Mouse (Mus musculus): Measurements from ENCODE around the gene Jsrp1. TPM values are rescaled to one million over a fixed set of nuclear protein-coding genes. Genes with fewer than 3 reads are reported as not detected.

Gene Jsrp1
- polyA plus RNA-seq, 1 experiment, result not detected

DNA sequence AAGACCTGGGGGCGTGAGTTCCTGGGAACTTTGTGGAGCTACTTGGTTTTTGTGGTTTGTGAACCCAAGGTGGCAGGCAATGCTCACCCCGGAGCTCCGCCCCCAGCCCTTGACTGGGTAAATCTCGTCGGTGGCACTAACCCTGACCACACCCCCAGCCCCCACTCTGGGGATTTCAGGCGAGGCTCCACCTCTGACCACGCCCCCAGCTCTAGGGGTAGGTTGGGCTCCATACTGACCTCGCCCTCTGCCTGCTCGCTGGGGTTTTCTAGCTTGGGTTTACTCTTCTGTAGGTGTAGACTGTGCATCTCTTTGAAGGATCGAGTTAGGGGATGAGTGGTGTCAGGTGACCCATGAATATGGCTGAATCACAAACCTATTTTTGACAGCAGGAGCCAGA is 35.3 kb upstream of the Jsrp1 start:
- TF ChIP-seq GATA1 (IDR thresholded peaks at IDR 0.05; ENCODE audit: low read length), result no peak
- TF ChIP-seq TAL1 (IDR thresholded peaks at IDR 0.05; ENCODE audit: low read length), result no peak
- H3K9me3 ChIP-seq (ENCODE audit: control insufficient read depth, low read length), result no peaks in the 10 kb centered on the region; the same call in 1 of the 2 replicates
- peaks cover 49% of the 10 kb centered on the region for H3K4me1 ChIP-seq (ENCODE audit: control insufficient read depth)
- peaks cover 37% of the 10 kb centered on the region for H3K27me3 ChIP-seq (ENCODE audit: control insufficient read depth)
- H3K36me3 ChIP-seq (ENCODE audit: control insufficient read depth), result peaks cover 44% of the 10 kb centered on the region
- H3K4me3 ChIP-seq (replicated peaks), result no peak overlapping the region

DNA sequence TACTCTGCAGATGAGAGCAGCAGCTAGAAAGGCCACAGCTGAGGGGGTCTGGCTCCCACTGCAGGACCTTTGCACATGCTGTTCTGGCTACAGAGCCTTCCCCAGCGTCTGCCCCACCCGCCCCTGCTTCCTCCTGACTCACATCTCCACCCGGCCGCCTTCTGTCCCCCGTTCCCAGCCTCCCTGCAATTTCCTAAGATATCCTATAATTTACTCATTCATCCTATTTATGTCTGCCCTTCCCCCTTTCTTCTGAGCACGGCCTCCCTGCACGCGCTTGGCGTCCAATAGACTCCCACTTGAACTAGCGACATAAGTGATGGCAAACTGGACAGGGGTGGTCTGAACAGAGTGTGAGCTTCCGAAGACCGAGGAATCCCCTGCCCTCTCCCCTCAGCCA is 32.4 kb upstream of the Jsrp1 start:
- Histone ChIP-seq H3K4me1 (ENCODE audit: control insufficient read depth) (peaks cover 29% of the 10 kb centered on the region), H3K27me3 (ENCODE audit: control insufficient read depth) (peaks cover 65% of the 10 kb centered on the region), H3K9me3 (ENCODE audit: control insufficient read depth, low read length) (no peaks in the 10 kb centered on the region; the same call in 1 of the 2 replicates), H3K36me3 (ENCODE audit: control insufficient read depth) (peaks cover 16% of the 10 kb centered on the region), H3K4me3 (replicated peaks) (no peak overlapping the region)
- TF ChIP-seq GATA1 (IDR thresholded peaks at IDR 0.05; ENCODE audit: low read length), result no peak
- no peak for TF ChIP-seq TAL1 (IDR thresholded peaks at IDR 0.05; ENCODE audit: low read length)

DNA sequence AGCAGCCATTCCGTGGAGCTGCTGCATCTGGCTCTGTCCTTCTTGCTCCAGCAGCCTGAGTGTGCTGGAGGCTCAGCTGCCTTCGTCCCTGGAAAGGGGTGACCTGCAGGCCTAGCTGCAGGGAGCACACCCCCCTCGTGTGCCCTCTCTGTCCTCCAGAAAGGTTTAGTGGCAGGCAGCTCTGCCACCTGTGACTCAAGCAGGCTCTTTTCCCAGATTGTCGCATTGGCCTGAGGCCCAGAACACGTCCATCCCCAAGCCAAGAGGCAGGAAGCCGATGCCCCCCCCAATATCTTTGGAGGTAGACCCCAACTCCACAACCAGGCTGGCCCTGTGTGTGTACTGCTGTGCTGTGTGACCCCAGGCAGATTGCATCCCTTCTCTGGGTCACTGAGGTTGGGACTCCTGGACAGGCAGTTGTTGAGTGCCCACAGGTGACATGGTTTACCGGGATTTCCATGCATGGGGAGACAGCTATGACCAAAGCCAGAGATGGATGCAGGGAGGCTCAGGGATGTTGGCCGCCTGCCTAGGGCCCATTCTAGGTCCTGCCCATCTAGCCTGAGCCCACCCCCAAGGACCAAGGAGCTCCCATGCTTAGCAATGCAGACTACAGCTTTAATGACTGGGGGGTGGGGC is 31.9 kb upstream of the Jsrp1 start:
- Histone ChIP-seq H3K4me3 (replicated peaks) (no peak overlapping the region), H3K4me1 (ENCODE audit: control insufficient read depth) (peaks cover 26% of the 10 kb centered on the region), H3K9me3 (ENCODE audit: control insufficient read depth, low read length) (no peaks in the 10 kb centered on the region; the same call in 1 of the 2 replicates), H3K27me3 (ENCODE audit: control insufficient read depth) (peaks cover 71% of the 10 kb centered on the region), H3K36me3 (ENCODE audit: control insufficient read depth) (peaks cover 11% of the 10 kb centered on the region)
- TF ChIP-seq GATA1 (IDR thresholded peaks at IDR 0.05; ENCODE audit: low read length) (no peak), TAL1 (IDR thresholded peaks at IDR 0.05; ENCODE audit: low read length) (no peak)

DNA sequence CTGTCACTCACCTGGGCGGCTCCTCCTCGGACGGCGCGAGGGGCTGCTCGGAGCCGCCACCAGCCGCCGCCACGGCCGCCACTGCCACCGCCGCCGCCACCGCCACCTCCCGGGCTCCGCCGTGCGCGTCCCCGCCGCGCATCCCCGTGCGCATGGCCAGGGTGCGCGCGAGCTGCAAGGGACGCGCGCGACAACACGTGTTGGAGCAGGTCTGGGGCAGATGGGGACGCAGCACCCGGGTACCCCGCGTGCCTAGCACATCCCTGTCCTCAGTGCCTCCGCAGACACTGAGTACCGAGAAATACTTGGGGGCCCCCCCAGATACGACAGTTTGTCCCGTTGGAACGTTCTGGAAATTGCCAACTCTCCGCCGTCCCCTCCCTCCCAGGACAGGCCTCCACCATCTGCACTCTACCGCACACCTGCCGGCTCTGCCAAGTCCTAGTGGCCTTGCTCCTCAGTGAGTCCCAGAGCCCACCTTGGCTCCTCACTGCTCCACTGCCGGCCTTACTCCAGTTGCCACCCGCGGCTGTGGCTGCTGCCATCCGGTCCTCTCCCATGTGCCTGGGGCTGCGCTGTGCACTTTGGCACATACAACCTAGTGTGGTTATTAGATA is 30.7 kb upstream of the Jsrp1 start, which contains the start of gene Lingo3:
Lingo3 (minus strand) TSS at position 109 of the 617 bp plus-strand sequence.
- TF ChIP-seq GATA1 (IDR thresholded peaks at IDR 0.05; ENCODE audit: low read length) (no peak), TAL1 (IDR thresholded peaks at IDR 0.05; ENCODE audit: low read length) (no peak)
- no peaks in the 10 kb centered on the region for H3K36me3 ChIP-seq (ENCODE audit: control insufficient read depth)
- peaks cover 15% of the 10 kb centered on the region for H3K4me1 ChIP-seq (ENCODE audit: control insufficient read depth)
- no peak within 1 kb of the TSS for H3K4me3 ChIP-seq (replicated peaks)
- no peaks in the 10 kb centered on the region; the same call in 1 of the 2 replicates for H3K9me3 ChIP-seq (ENCODE audit: control insufficient read depth, low read length)
- H3K27me3 ChIP-seq (ENCODE audit: control insufficient read depth), result peaks cover 79% of the 10 kb centered on the region

DNA sequence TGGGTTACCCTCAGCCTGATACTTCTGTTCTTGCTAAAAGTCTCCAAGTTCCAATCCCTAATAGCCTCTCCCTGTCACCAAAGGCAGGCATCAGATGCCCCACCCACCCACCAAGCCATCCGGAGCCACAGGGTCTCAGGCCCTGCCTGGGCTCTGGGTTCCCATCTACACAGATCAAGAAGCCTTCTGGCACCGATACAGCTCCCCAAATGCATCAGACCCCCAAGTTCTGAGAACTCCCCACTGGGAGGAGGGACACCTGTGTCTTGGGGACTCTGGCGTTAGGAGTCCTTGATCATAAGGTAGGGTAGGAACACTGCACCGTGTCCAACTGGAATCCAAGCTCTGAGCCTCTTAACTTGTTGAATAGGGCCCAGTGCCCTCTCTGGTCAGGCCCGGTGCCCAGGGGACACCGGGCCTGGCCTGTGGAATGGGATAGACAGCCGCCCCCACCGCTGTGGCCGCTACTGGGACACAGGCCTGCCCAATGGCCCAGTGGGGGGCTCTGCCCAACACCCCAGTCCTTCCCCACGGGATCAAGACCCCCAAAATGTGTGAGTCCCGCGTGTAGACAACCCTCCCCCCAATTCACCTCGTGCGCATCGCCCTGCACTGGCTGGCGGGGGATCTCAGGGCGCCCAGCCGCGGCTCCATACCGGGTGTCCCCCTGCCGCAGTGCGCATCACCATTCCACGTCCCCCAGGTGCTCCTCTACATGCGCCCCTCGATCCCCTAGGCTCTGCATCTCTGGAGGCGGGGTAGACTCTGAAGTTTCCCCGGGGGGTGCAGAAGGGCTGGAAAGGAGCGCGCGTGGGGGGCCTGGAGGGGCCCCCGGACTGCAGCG is 30.0 kb upstream of the Jsrp1 start:
- peaks cover 8% of the 10 kb centered on the region for H3K4me1 ChIP-seq (ENCODE audit: control insufficient read depth)
- TF ChIP-seq GATA1 (IDR thresholded peaks at IDR 0.05; ENCODE audit: low read length) (no peak), TAL1 (IDR thresholded peaks at IDR 0.05; ENCODE audit: low read length) (no peak)
- H3K9me3 ChIP-seq (ENCODE audit: control insufficient read depth, low read length), result no peaks in the 10 kb centered on the region; the same call in 1 of the 2 replicates
- no peaks in the 10 kb centered on the region for H3K36me3 ChIP-seq (ENCODE audit: control insufficient read depth)
- peaks cover 86% of the 10 kb centered on the region for H3K27me3 ChIP-seq (ENCODE audit: control insufficient read depth)
- H3K4me3 ChIP-seq (replicated peaks), result no peak overlapping the region

DNA sequence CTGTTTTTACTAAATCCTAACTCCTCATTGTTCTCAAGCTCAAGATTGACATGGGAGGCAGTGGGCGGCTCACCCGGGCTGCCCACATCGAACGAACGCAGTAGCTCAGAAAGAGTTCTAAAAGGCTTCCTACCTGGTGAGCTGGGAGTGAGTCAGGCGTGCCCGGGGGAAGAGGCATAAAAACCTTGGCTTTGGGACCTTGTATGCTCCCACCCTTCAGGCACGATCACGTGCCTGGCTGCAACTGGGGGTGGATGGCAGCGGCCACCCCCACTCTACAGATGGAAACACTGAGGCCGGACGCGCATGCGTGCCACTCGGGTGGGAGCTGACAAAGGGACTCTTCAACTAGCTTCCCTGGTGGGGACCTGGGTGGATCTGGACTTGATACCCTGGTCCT is 29.0 kb upstream of the Jsrp1 start:
- no peak overlapping the region for H3K4me3 ChIP-seq (replicated peaks)
- TF ChIP-seq GATA1 (IDR thresholded peaks at IDR 0.05; ENCODE audit: low read length) (no peak), TAL1 (IDR thresholded peaks at IDR 0.05; ENCODE audit: low read length) (no peak)
- peaks cover 8% of the 10 kb centered on the region for H3K4me1 ChIP-seq (ENCODE audit: control insufficient read depth)
- peaks cover 96% of the 10 kb centered on the region for H3K27me3 ChIP-seq (ENCODE audit: control insufficient read depth)
- no peaks in the 10 kb centered on the region for H3K36me3 ChIP-seq (ENCODE audit: control insufficient read depth)
- no peaks in the 10 kb centered on the region; the same call in 1 of the 2 replicates for H3K9me3 ChIP-seq (ENCODE audit: control insufficient read depth, low read length)

DNA sequence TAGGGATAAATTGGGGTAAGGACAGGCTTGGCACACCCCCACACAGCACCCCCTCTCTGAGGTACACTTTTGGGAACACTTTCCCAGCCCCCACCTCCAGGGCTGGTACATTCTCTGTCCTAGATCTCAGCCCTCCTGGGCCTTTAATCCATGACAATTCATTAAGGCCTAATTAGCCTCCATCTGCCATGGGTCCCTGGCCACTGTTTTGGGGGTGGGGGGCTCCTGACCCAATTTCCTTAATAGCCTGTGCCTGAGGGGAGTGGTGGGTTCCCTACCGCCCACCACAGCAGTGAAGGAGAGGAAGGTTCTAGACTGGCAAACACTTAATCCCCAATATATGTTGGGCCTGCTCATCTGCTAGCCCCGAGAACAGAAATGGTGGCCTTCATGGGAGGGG is 28.4 kb upstream of the Jsrp1 start:
- no peaks in the 10 kb centered on the region; the same call in 1 of the 2 replicates for H3K9me3 ChIP-seq (ENCODE audit: control insufficient read depth, low read length)
- H3K4me1 ChIP-seq (ENCODE audit: control insufficient read depth), result peaks cover 14% of the 10 kb centered on the region
- H3K36me3 ChIP-seq (ENCODE audit: control insufficient read depth), result no peaks in the 10 kb centered on the region
- no peak for TF ChIP-seq TAL1 (IDR thresholded peaks at IDR 0.05; ENCODE audit: low read length)
- no peak for TF ChIP-seq GATA1 (IDR thresholded peaks at IDR 0.05; ENCODE audit: low read length)
- H3K27me3 ChIP-seq (ENCODE audit: control insufficient read depth), result peaks cover 97% of the 10 kb centered on the region
- no peak overlapping the region for H3K4me3 ChIP-seq (replicated peaks)

DNA sequence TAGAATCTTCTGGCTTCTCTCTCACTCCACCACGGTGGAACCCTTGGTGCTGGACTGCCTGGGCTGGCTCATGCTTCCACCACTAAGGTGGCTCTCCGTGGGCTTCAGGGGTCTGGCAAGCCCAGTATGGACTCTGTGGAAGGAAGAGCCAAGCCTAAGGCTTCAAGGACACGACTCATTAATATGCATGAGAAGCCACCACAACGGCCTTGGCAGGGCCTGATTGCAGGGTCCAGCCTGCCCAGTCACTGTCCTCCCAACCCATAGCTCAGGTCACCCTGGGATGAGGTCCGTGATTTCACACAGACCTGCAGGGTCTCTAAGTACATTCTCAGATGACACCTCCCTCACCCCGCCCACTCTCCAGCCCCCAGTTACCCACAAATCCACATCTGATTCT is 26.6 kb upstream of the Jsrp1 start:
- no peak for TF ChIP-seq TAL1 (IDR thresholded peaks at IDR 0.05; ENCODE audit: low read length)
- no peak for TF ChIP-seq GATA1 (IDR thresholded peaks at IDR 0.05; ENCODE audit: low read length)
- Histone ChIP-seq H3K4me3 (replicated peaks) (no peak overlapping the region), H3K36me3 (ENCODE audit: control insufficient read depth) (no peaks in the 10 kb centered on the region), H3K4me1 (ENCODE audit: control insufficient read depth) (peaks cover 17% of the 10 kb centered on the region), H3K9me3 (ENCODE audit: control insufficient read depth, low read length) (peaks cover 11% of the 10 kb centered on the region), H3K27me3 (ENCODE audit: control insufficient read depth) (peaks cover 97% of the 10 kb centered on the region)
